ENCODE assay signal across 8 mouse cellular contexts in genomic region chr13:9764646-9765536, GRCm38 (mm10). TPM values are rescaled to one million over a fixed set of nuclear protein-coding genes. Genes with fewer than 3 reads are reported as not detected.
A peak's percentile ranks its signal among the peaks of the same experiment; 100 is the strongest.
DNase-seq lines count a peak whose midpoint lies in the region; ATAC-seq and TF ChIP-seq lines count a peak whose summit lies in the region.

Gene Zmynd11, minus strand, starts transcription at chr13:9765330.

- in situ Hi-C loops in CH12.LX (cut with MboI; ENCODE audit: low pct_ligation_motif_present, low pct_unique_long_range_greater_than_20kb, low sequenced_read_pairs): no loop called here

- peak; percentile 30 for DNase-seq in CH12.LX (ENCODE audit: extremely low read depth)
- peak; percentile 13 for DNase-seq in c-Kit-negative CD71-positive TER-119-positive erythroid progenitor cells, embryonic 14.5 days (ENCODE audit: low read depth, low spot score)
- DNase-seq in forebrain, embryonic 14.5 days (ENCODE audit: low spot score): peak; percentile 67
- DNase-seq in heart, postnatal 0 days (ENCODE audit: low spot score): peak; percentile 39
- peak; percentile 13 to 65 for DNase-seq in kidney, postnatal 36 days
- peak; percentile 22 to 33 for DNase-seq in lung, adult 18-20 months

- H3K4me2 ChIP-seq in CH12.LX (ENCODE audit: insufficient read depth, low read depth, poor library complexity, severe bottlenecking): peak within 1 kb of the TSS; percentile 98
- peak within 1 kb of the TSS; percentile 65 for H3K4me2 ChIP-seq in forebrain, embryonic 14.5 days (ENCODE audit: low read length)
- peak within 1 kb of the TSS; percentile 78 for H3K4me2 ChIP-seq in heart, postnatal 0 days (ENCODE audit: low read depth, low read length)
- peak within 1 kb of the TSS; percentile 64 for H3K4me2 ChIP-seq in neural tube, embryonic 13.5 days

- no peak; the same call in 1 of the 2 replicates for TF ChIP-seq POLR2A in CH12.LX (IDR thresholded peaks at IDR 0.05; ENCODE audit: low read depth, low read length)
- no peak for TF ChIP-seq POLR2A in testis, adult 2 months (IDR thresholded peaks at IDR 0.05; ENCODE audit: control insufficient read depth, low read depth, low read length)

- no peaks in the 10 kb centered on the region for H3K9me3 ChIP-seq in CH12.LX (replicated peaks; ENCODE audit: low read length)
- no peaks in the 10 kb centered on the region for H3K9me3 ChIP-seq in forebrain, embryonic 14.5 days (replicated peaks; ENCODE audit: control insufficient read depth, low read length)
- no peaks in the 10 kb centered on the region for H3K9me3 ChIP-seq in heart, postnatal 0 days (replicated peaks; ENCODE audit: control insufficient read depth, low read length)
- no peaks in the 10 kb centered on the region for H3K9me3 ChIP-seq in neural tube, embryonic 13.5 days

- peak; percentile 85 for ATAC-seq in forebrain, embryonic 14.5 days
- peak; percentile 84 for ATAC-seq in heart, postnatal 0 days (ENCODE audit: insufficient read depth, low read depth)
- ATAC-seq in neural tube, embryonic 13.5 days (ENCODE audit: low read depth): peak; percentile 87

- no peak for TF ChIP-seq EP300 in CH12.LX (IDR thresholded peaks at IDR 0.05; ENCODE audit: low read length)
- no peak for TF ChIP-seq EP300 in heart, postnatal 0 days (IDR thresholded peaks at IDR 0.05; ENCODE audit: low read depth)

- WGBS in forebrain, embryonic 14.5 days: under 1% methylated on average over 73 of the region's 98 CpGs
- under 1% methylated on average over 62 of the region's 98 CpGs for WGBS in heart, postnatal 0 days
- under 1% methylated on average over 91 of the region's 98 CpGs for WGBS in neural tube, embryonic 13.5 days

- no peak for TF ChIP-seq RAD21 in CH12.LX (IDR thresholded peaks at IDR 0.05; ENCODE audit: low read depth, low read length)

- no peaks in the 10 kb centered on the region for H3K36me3 ChIP-seq in CH12.LX (replicated peaks in 1 of 2; ENCODE audit: control insufficient read depth in 1 of 2, insufficient read depth in 1 of 2, low read length in 1 of 2)
- H3K36me3 ChIP-seq in forebrain, embryonic 14.5 days (ENCODE audit: control insufficient read depth, insufficient read depth, low read length): no peaks in the 10 kb centered on the region
- H3K36me3 ChIP-seq in heart, postnatal 0 days (replicated peaks; ENCODE audit: control insufficient read depth, insufficient read depth, low read length): no peaks in the 10 kb centered on the region
- no peaks in the 10 kb centered on the region for H3K36me3 ChIP-seq in neural tube, embryonic 13.5 days
- no peaks in the 10 kb centered on the region for H3K36me3 ChIP-seq in testis, adult 2 months (ENCODE audit: control insufficient read depth, insufficient read depth, low read length)

- dilution Hi-C loops in CH12.LX (cut with MboI; ENCODE audit: extremely low pct_ligation_motif_present, extremely low pct_unique_long_range_greater_than_20kb, low sequenced_read_pairs): no loop called here

- H3K27ac ChIP-seq in CH12.LX (ENCODE audit: insufficient read depth, low read depth): peak within 1 kb of the TSS; percentile 74
- peak within 1 kb of the TSS; percentile 100 for H3K27ac ChIP-seq in forebrain, embryonic 14.5 days (ENCODE audit: low read depth, low read length)
- H3K27ac ChIP-seq in heart, postnatal 0 days (ENCODE audit: low read depth): peak within 1 kb of the TSS; percentile 99
- peak within 1 kb of the TSS; percentile 100 for H3K27ac ChIP-seq in neural tube, embryonic 13.5 days (replicated peaks)
- H3K27ac ChIP-seq in testis, adult 2 months (ENCODE audit: control insufficient read depth, insufficient read depth, low read depth, low read length): peak within 1 kb of the TSS; percentile 90

- peak within 1 kb of the TSS; percentile 55 to 94 (median 82) for H3K4me3 ChIP-seq in CH12.LX (replicated peaks in 1 of 3; ENCODE audit: low read depth in 2 of 3, low read length in 2 of 3, poor library complexity in 1 of 3)
- H3K4me3 ChIP-seq in forebrain, embryonic 14.5 days (ENCODE audit: low read depth, low read length): peak within 1 kb of the TSS; percentile 85
- peak within 1 kb of the TSS; percentile 99 for H3K4me3 ChIP-seq in heart, postnatal 0 days (ENCODE audit: low read depth, low read length)
- peak within 1 kb of the TSS; percentile 98 for H3K4me3 ChIP-seq in neural tube, embryonic 13.5 days
- peak within 1 kb of the TSS; percentile 97 for H3K4me3 ChIP-seq in testis, adult 2 months (ENCODE audit: control insufficient read depth, low read depth, low read length)

- peak within 1 kb of the TSS; percentile 98 for H3K9ac ChIP-seq in CH12.LX (ENCODE audit: insufficient read depth, low read depth)
- peak within 1 kb of the TSS; percentile 99 for H3K9ac ChIP-seq in forebrain, embryonic 14.5 days (ENCODE audit: low read length)
- peak within 1 kb of the TSS; percentile 100 for H3K9ac ChIP-seq in heart, postnatal 0 days (replicated peaks; ENCODE audit: low read depth, low read length)
- peak within 1 kb of the TSS; percentile 100 for H3K9ac ChIP-seq in neural tube, embryonic 13.5 days

- H3K79me2 ChIP-seq in CH12.LX (replicated peaks; ENCODE audit: control insufficient read depth, extremely low read depth, insufficient read depth, poor library complexity, severe bottlenecking): peaks cover 29% of the 10 kb centered on the region

- no peak for TF ChIP-seq CTCF in CH12.LX (conservative IDR thresholded peaks at IDR 0.05 in 1 of 2, IDR thresholded peaks at IDR 0.05 in 1 of 2; ENCODE audit: low read depth in 2 of 2, low read length in 2 of 2)
- TF ChIP-seq CTCF in heart, postnatal 0 days (IDR thresholded peaks at IDR 0.05; ENCODE audit: low read depth): no peak
- no peak for TF ChIP-seq CTCF in testis, adult 2 months (IDR thresholded peaks at IDR 0.05; ENCODE audit: control insufficient read depth, insufficient read depth, insufficient replicate concordance, low read depth, low read length)

- peaks cover 15 to 56% of the 10 kb centered on the region in 2 experiments for H3K4me1 ChIP-seq in CH12.LX (ENCODE audit: control insufficient read depth in 1 of 2, insufficient read depth in 2 of 2)
- peaks cover 21% of the 10 kb centered on the region for H3K4me1 ChIP-seq in forebrain, embryonic 14.5 days (ENCODE audit: control insufficient read depth, insufficient read depth, low read length)
- peaks cover 42% of the 10 kb centered on the region for H3K4me1 ChIP-seq in heart, postnatal 0 days (ENCODE audit: control insufficient read depth, insufficient read depth)
- H3K4me1 ChIP-seq in neural tube, embryonic 13.5 days (replicated peaks): peaks cover 43% of the 10 kb centered on the region
- peaks cover 4% of the 10 kb centered on the region for H3K4me1 ChIP-seq in testis, adult 2 months (ENCODE audit: control insufficient read depth, insufficient read depth, low read length)

- H3K27me3 ChIP-seq in CH12.LX (replicated peaks): no peaks in the 10 kb centered on the region
- no peaks in the 10 kb centered on the region for H3K27me3 ChIP-seq in forebrain, embryonic 14.5 days (replicated peaks; ENCODE audit: control insufficient read depth, insufficient read depth, low read length)
- H3K27me3 ChIP-seq in heart, postnatal 0 days (ENCODE audit: control insufficient read depth, insufficient read depth, low read length): no peaks in the 10 kb centered on the region
- no peaks in the 10 kb centered on the region for H3K27me3 ChIP-seq in neural tube, embryonic 13.5 days
- H3K27me3 ChIP-seq in testis, adult 2 months (ENCODE audit: control insufficient read depth, insufficient read depth, low read length): no peaks in the 10 kb centered on the region

TF ChIP-seq in CH12.LX, 34 proteins besides CTCF, POLR2A, EP300 and RAD21:
- no peak for TF ChIP-seq USF2 (conservative IDR thresholded peaks at IDR 0.05; ENCODE audit: low read depth, low read length)
- TF ChIP-seq MXI1 (IDR thresholded peaks at IDR 0.05; ENCODE audit: low read depth, low read length): peak; percentile 29; the same call in 1 of the 2 replicates
- 0 out of 2 replicates have a peak, but pooled peaks have one; percentile 73 for TF ChIP-seq SIN3A (IDR thresholded peaks at IDR 0.05; ENCODE audit: low read length)
- peak; percentile 69 for TF ChIP-seq BHLHE40 (IDR thresholded peaks at IDR 0.05; ENCODE audit: low read depth, low read length)
- peak; percentile 82 for TF ChIP-seq UBTF (IDR thresholded peaks at IDR 0.05; ENCODE audit: low read depth, low read length)
- TF ChIP-seq ZNF384 (IDR thresholded peaks at IDR 0.05; ENCODE audit: low read depth, low read length): peak; percentile 73; the same call in 1 of the 2 replicates
- no peak for TF ChIP-seq ELF1 (IDR thresholded peaks at IDR 0.05; ENCODE audit: low read depth, low read length)
- no peak for TF ChIP-seq MAZ (IDR thresholded peaks at IDR 0.05; ENCODE audit: low read depth, low read length)
- no peak for TF ChIP-seq ZMIZ1 (IDR thresholded peaks at IDR 0.05; ENCODE audit: low read depth, low read length)

RNA-seq across cellular contexts. Expression of gene Zmynd11, which starts in this region (rescaled TPM):
- total RNA-seq in CH12.LX (2012; rRNA removed) (18.1 and 20.9 TPM in 2 replicates), CH12.LX (2014; rRNA removed) (20.4 and 21.8 TPM in 2 replicates)
- 29.3 and 32.2 TPM in 2 replicates for polyA plus RNA-seq in CH12.LX (2012; ENCODE audit: insufficient read length, low read depth)
- 148 and 179 TPM in 2 replicates for polyA plus RNA-seq in forebrain, embryonic 14.5 days (2014; fragmentation: Nextera tagmentation; extraction: Ambion mirVana)
- 84.2 and 101 TPM in 2 replicates for total RNA-seq in heart, postnatal 0 days (2014; rRNA removed; ENCODE audit: low replicate concordance)
- 92.5 and 99.9 TPM in 2 replicates for polyA plus RNA-seq in heart, postnatal 0 days (2015; fragmentation: Nextera tagmentation; extraction: Ambion mirVana)
- 104 and 120 TPM in 2 replicates for polyA plus RNA-seq in neural tube, embryonic 13.5 days (2015; fragmentation: Nextera tagmentation; extraction: Ambion mirVana)
- 12.8 and 13.1 TPM in 2 replicates for polyA plus RNA-seq in testis, adult 2 months (2012; rRNA removed)

Comparison
In these comparisons a context has a peak if more than half of its experiments do, and no peak if none do; other contexts are left out.
1. Peak in every context shown above with its lines: DNase-seq, ATAC-seq, H3K4me3 ChIP-seq and H3K27ac ChIP-seq.
2. DNase-seq: peak in every context shown above with its lines; median percentile 67 in forebrain, embryonic 14.5 days; 39 in heart, postnatal 0 days; 39 in kidney, postnatal 36 days; 30 in CH12.LX; 28 in lung, adult 18-20 months; 13 in c-Kit-negative CD71-positive TER-119-positive erythroid progenitor cells, embryonic 14.5 days.